In genomic region chr10:24381917-24382316, GRCm38 (mm10) we compare ENCODE assay signal across 9 mouse cellular contexts.
A peak's percentile ranks its signal among the peaks of the same experiment; 100 is the strongest.
DNase-seq lines count a peak whose midpoint lies in the region; ATAC-seq and TF ChIP-seq lines count a peak whose summit lies in the region.
"Had no signal": no experiment of that assay in that cellular context is flagged by ENCODE, and none has a peak within 500 bp of the region (broad histone marks: within the 10 kb centered on the region; RNA-seq: fewer than 3 reads in every experiment).

No protein-coding gene starts in this region.

- H3K27me3 ChIP-seq in thymus, adult 2 months (ENCODE audit: control insufficient read depth, insufficient read depth, low read length): no peaks in the 10 kb centered on the region
- no peaks in the 10 kb centered on the region for H3K27me3 ChIP-seq in embryonic facial prominence, embryonic 14.5 days (replicated peaks; ENCODE audit: control insufficient read depth, insufficient read depth, low read length)
- H3K27me3 ChIP-seq: neural tube, embryonic 12.5 days had no signal

- H3K4me3 ChIP-seq in thymus, adult 2 months (ENCODE audit: control insufficient read depth, insufficient read depth, low read length): no peak overlapping the region
- H3K4me3 ChIP-seq in embryonic facial prominence, embryonic 14.5 days (ENCODE audit: low read depth, low read length): no peak overlapping the region
- H3K4me3 ChIP-seq: neural tube, embryonic 12.5 days had no signal

- no peak for ATAC-seq in embryonic facial prominence, embryonic 14.5 days (ENCODE audit: low read depth)

- H3K36me3 ChIP-seq in thymus, adult 2 months (ENCODE audit: control insufficient read depth, insufficient read depth, low read length): no peaks in the 10 kb centered on the region
- no peaks in the 10 kb centered on the region for H3K36me3 ChIP-seq in embryonic facial prominence, embryonic 14.5 days (ENCODE audit: control insufficient read depth, insufficient read depth, low read length)
- H3K36me3 ChIP-seq: neural tube, embryonic 12.5 days had no signal

- H3K9ac ChIP-seq in embryonic facial prominence, embryonic 14.5 days (ENCODE audit: low read depth, low read length): no peak overlapping the region
- H3K9ac ChIP-seq: neural tube, embryonic 12.5 days had no signal

- no peak overlapping the region for H3K27ac ChIP-seq in thymus, adult 2 months (ENCODE audit: control insufficient read depth, insufficient read depth, low read length)
- no peak overlapping the region for H3K27ac ChIP-seq in embryonic facial prominence, embryonic 14.5 days (replicated peaks; ENCODE audit: low read depth, low read length)
- H3K27ac ChIP-seq: neural tube, embryonic 12.5 days had no signal

- TF ChIP-seq POLR2A in thymus, adult 2 months (IDR thresholded peaks at IDR 0.05; ENCODE audit: control insufficient read depth, extremely low read depth, insufficient read depth, low read length, poor library complexity): no peak

- WGBS in thymus, adult 2 months: 39% methylated on average over 4 of the region's 4 CpGs
- WGBS in embryonic facial prominence, embryonic 14.5 days: 31% methylated on average over 4 of the region's 4 CpGs

- DNase-seq in gastrocnemius, adult 18-20 months (ENCODE audit: low spot score): peak; percentile 45
- DNase-seq in gastrocnemius, adult 8-10 months (ENCODE audit: low spot score in 2 of 2): no peak
- DNase-seq in thymus, adult 2 months: peak; percentile 33
- no peak for DNase-seq in thymus, adult 18-20 months
- DNase-seq in embryonic facial prominence, embryonic 14.5 days (ENCODE audit: low spot score): peak; percentile 41
- peak; percentile 67 to 72 for DNase-seq in kidney, postnatal 4 days
- DNase-seq in retina, postnatal 1 day: peak; percentile 48
- no peak for DNase-seq in cerebellum, adult 11 months

- no peak for TF ChIP-seq CTCF in thymus, adult 2 months (IDR thresholded peaks at IDR 0.05; ENCODE audit: borderline replicate concordance, control insufficient read depth, extremely low read depth, insufficient read depth, low read length, poor library complexity)

- H3K9me3 ChIP-seq in embryonic facial prominence, embryonic 14.5 days (ENCODE audit: control insufficient read depth, low read length): no peaks in the 10 kb centered on the region
- H3K9me3 ChIP-seq: neural tube, embryonic 12.5 days had no signal

- no peak overlapping the region for H3K4me2 ChIP-seq in embryonic facial prominence, embryonic 14.5 days (ENCODE audit: low read depth, low read length)
- H3K4me2 ChIP-seq: neural tube, embryonic 12.5 days had no signal

- H3K4me1 ChIP-seq in thymus, adult 2 months (replicated peaks; ENCODE audit: control insufficient read depth, insufficient read depth, low read length): no peaks in the 10 kb centered on the region
- peaks cover 6% of the 10 kb centered on the region for H3K4me1 ChIP-seq in embryonic facial prominence, embryonic 14.5 days (ENCODE audit: control insufficient read depth, insufficient read depth, low read length)
- H3K4me1 ChIP-seq: neural tube, embryonic 12.5 days had no signal

Comparison
In these comparisons a context has a peak if more than half of its experiments do, and no peak if none do; other contexts are left out.
1. DNase-seq: peak in gastrocnemius, adult 18-20 months (single experiment), thymus, adult 2 months (single experiment), embryonic facial prominence, embryonic 14.5 days (single experiment), kidney, postnatal 4 days (2 of 2) and retina, postnatal 1 day (single experiment); none in gastrocnemius, adult 8-10 months (0 of 2), thymus, adult 18-20 months (0 of 2) and cerebellum, adult 11 months (single experiment).